Mouse (Mus musculus): ENCODE results near the gene Rwdd2a.

DNA sequence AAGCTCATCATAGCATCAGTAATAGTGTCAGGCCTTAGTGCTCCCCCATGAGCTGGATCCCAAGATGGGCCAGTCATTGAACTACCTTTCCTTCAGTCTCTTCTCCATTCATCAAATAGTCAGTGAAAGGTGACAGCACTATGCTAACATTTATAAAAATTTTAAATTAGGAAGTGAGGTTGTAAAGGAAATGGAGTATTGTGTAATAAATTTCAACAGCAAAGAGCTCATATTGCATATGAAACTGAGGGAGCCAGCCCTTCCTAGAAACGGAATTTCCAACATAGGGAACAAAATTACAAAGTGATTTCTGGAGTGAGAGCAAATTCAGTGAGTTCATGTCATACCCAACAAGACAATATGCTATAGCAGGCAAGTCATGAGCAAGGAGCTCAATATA, 27.2 kb upstream of the Rwdd2a start:
- TF ChIP-seq CTCF (IDR thresholded peaks at IDR 0.05; ENCODE audit: control insufficient read depth, insufficient read depth, low read length) (no peak), POLR2A (IDR thresholded peaks at IDR 0.05; ENCODE audit: borderline replicate concordance, control insufficient read depth, low read depth, low read length) (no peak)
